Mouse (Mus musculus) gastrocnemius, postnatal 14 days (tissue): ENCODE measurements at regions not wholly inside any gene's neighbourhood (a gene's known extent, or its start where the extent isn't known, plus 50 kb on each side); places are given as distances from the start of the nearest gene placed in this dataset.

ENCODE experiments used
- DNase-seq: peaks from one replicate; pipeline ENCODE4 v3.0.0; 2021; ENCODE audit warnings: mixed read lengths
- intact Hi-C: fragments of 180-260 bp; cut with DNase I; formaldehyde crosslinking; loops from one replicate; pipeline ENCODE4 v1.15.1; 2025; ENCODE audit warnings: low total_unique reads

DNA sequence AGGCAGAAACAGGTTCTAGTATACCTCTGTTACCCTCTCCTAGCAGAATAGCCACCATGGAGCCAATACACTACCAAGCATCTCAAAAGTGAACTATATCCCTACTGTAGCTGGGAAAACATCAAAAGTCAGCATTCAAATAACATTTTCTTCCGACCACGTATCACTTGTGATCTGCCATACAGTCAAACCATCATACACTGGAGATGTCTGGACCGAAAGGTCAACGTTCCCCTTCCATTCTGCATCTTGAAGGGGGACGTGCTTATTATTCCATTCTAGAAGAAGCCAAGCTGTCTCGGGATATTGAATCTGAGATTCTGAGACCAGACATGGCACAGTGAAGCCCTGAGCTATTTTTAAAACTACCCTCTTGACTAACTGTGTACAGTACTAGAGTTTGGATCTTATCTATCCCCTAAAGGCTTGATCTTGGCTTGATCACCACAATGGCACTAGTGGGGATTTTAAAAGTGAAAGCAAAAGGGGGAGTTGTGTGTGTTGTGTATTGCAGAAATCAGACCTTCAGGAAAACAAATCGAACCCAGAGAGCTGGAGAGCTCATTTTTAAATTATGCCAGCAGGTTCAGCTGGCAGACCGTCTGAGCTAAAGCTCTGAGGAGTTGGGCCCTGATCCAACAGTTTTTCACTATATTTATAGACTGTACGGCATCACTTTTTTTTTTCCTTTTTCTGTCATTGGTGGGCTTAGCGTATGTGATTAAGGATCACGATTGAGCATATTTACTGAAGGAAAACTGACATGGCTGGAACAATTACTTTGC is 218.6 kb upstream of the Hs6st1 start:
- intact Hi-C loops = no loop called here
- DNase-seq = no peak

DNA sequence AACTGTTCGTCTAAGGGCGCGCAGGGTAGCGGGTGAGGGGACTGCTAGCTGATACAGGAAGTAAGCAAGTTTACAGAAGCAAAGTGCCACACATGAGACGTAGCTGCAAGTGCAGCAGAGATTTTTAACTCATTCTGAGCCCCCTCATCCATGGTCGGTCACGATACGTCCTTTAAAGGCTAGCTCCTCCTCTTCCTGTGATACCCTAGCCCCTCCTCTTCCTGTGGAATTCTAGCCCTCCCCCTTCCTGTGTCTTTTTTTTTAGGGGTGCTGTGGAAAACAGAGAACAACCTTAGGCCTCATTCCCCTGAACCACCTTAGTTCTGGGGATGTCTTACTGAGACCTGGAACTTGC is 218.0 kb upstream of the Hs6st1 start:
- intact Hi-C loops = no loop called here
- DNase-seq = no peak

GRCm38 (mm10) chr1:35850566-35851085 is 217.6 kb upstream of the Hs6st1 start:
- DNase-seq = no peak
- intact Hi-C loops = no loop called here

DNA sequence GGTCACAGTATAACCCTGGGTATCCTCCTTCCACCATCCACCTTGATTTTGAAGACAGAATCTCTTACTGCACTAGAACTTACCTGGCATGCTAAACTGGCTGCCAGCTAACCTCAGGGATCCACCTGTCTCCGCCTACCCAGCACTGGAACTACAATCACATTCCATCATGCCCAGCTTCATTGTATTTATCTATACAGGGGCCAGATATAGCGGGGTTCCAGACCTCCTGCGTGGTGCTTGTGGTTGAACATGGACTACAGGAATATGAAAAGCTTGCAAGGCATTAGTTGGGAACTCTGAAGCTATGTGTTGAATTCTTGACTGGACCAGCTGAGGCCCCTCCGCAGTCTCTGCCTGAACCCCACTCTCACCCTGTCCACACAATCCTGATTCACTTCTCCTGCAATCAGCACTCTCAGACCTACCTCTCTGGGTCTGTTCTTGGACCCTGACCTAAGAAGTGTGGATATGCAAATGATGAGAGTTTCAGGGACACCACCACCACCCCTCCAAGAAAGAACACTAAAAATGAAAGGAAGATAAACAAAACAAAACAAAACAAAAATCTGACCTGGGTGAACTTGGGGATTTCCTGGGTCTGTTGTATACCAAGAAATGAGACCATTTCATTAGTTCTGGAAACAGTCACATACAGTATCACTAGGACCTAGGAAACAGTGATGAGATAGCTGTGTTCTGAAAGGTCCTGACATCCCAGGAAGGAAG is 216.4 kb upstream of the Hs6st1 start:
- no peak for DNase-seq
- intact Hi-C loops = no loop called here

- intact Hi-C loops = no loop called here
- DNase-seq = no peak
These were observed 215.2 kb upstream of the Hs6st1 start for GRCm38 (mm10) chr1:35853018-35853417.

GRCm38 (mm10) chr1:35855650-35856049 is 212.6 kb upstream of the Hs6st1 start:
- intact Hi-C loops = no loop called here
- no peak for DNase-seq

DNA sequence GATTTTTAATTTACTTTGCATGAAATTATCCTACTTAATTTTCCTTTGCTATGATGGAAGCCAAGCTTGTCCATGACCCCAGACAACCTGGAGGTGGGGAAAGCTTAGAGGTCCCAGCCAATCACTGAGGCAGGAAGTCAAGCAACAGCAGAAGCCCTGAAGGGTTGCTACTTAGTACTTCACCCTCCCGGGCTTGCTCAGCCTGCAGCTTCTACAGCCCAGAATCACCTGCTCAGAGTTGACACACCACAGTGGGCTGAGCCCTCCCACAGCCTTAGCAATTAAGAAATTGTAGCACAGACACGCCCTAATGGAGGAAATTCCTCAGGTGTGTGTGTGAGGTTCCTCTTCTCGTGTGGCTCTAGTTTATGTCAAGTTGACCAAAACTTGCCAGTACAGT is 209.9 kb upstream of the Hs6st1 start:
- intact Hi-C loops = no loop called here

DNA sequence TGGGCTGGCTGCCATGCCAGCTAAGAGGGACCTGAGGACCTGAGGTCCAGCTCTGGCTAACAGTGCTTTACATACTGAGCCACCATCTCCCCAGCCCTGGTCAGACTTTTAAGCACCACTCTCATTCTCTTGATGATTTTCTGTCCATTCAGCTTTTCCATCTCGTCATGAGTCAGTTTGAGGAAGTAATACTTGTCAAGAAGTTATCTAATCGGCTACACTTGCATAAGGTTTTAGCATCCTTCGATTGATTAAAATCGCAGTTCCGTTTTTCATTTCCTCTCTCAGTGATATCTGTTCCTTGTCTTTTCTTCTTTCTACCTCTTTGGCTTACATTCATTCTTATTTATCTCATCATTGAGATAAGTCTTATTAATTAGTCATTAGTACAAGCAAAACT is 207.4 kb upstream of the Hs6st1 start:
- DNase-seq = no peak
- intact Hi-C loops = no loop called here

More for the DNA sequence above, 209.9 kb upstream of the Hs6st1 start:
- DNase-seq = no peak

DNA sequence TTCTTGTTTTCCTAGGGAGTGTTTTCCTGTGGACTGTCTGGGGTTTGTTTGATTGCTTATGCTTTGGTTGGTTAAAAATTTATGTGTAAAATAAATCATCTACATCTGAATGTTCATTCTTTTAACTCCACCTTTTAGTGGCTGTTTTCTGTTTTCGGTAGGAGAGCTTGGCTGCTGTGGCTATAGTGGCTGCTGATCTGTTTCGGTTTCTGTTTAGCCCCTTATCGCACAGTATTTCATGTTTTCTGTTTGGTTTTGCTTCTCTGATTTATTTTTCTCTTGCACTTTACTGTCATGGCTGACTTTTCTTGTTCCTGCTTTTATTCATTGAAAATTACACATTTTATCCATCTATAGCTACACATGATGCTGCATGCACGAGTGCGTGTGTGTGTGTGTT is 206.0 kb upstream of the Hs6st1 start:
- DNase-seq = no peak
- intact Hi-C loops = no loop called here

DNA sequence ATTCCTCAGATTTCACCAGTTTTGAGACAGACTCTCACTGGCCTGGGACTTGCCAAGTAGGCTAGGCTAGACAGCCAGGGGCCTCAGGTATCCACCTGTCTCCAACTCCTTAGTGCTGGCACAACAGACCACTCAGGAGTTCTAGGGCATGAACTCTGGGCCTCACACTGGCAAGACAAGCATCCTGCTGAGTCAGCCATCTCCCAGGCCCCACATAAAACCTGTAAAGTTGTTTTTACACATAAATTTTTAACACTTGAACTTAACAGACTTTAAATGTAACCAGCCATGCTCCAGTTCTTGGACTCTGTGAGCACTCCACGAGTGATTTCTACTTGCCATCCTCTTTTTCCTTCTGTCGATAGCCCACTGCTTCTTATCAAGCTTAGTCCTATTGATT is 205.5 kb upstream of the Hs6st1 start:
- intact Hi-C loops = no loop called here
- DNase-seq = no peak

GRCm38 (mm10) chr1:35864246-35864645 is 204.0 kb upstream of the Hs6st1 start:
- DNase-seq = no peak
- intact Hi-C loops = no loop called here

- DNase-seq = no peak
- intact Hi-C loops = no loop called here
These were observed 202.9 kb upstream of the Hs6st1 start for GRCm38 (mm10) chr1:35865263-35865662.

GRCm38 (mm10) chr1:35866643-35867042 is 201.6 kb upstream of the Hs6st1 start:
- intact Hi-C loops = no loop called here
- DNase-seq = no peak

- intact Hi-C loops = no loop called here
- peak; percentile 65 for DNase-seq
These were observed 198.6 kb upstream of the Hs6st1 start for GRCm38 (mm10) chr1:35869381-35870143.

DNA sequence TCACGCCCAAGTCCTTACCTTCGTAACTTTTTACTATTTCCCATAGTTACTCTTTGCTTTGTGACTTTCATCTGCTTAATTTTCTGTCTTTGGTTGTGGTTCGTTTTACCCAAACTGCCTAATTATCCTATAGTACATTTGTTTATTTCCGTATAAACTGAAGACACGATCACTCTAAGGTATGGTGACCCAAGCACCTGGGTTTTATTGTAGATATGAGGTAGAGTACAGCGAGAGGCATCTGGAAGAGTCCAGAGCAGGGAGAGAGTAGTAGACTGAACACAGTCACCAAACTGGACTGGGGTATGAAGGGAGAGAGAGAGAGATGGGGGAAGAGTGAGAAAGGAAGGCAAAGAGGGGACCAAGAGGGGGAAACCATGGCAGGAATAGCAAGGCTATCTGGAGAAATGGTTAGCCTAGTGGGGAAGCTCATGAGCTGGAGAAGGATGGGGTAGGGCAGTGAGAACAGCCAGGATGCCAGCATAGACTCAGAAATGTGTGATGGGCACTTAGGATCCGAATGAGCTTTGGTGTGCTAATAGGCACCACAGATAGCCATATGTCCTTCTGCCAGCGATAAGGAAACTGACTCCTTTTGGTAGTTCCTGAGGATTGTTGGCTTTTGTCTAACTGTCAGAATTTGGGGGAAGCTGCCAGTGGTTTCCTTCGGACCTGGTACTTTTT is 197.9 kb upstream of the Hs6st1 start:
- DNase-seq = no peak
- intact Hi-C loops = no loop called here

GRCm38 (mm10) chr1:35873038-35873437 is 195.2 kb upstream of the Hs6st1 start:
- intact Hi-C loops = no loop called here
- no peak for DNase-seq

DNA sequence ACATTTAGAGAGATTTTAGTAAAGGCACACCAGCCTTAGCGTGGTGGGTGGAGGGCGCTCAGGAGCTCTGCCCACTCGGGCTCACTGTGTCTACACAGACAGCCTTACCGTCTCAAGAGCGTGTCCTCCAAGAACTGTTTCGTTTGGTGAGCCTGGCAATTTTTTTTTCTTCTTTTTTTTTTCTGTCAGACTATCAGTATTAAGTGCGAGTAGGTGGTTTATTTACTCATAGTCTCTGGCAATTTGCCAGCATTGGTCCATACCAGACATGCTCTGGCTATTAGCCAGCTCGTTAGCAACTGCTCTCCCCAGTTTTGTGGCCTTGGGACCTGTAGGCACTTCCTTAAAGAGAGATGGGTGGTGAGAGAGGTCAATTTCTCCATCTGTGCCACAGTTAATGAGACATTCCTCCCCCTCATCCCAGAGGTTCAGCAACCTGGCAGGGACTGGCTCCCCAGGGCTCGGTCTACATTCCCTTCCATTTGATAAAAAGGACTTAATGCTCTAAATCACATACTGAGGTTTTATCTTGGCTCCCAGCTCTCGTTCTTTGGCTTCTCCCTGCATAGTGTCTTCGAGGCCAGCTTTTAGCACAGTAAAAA is 192.9 kb upstream of the Hs6st1 start:
- DNase-seq = peak; percentile 20
- intact Hi-C loops = no loop called here

DNA sequence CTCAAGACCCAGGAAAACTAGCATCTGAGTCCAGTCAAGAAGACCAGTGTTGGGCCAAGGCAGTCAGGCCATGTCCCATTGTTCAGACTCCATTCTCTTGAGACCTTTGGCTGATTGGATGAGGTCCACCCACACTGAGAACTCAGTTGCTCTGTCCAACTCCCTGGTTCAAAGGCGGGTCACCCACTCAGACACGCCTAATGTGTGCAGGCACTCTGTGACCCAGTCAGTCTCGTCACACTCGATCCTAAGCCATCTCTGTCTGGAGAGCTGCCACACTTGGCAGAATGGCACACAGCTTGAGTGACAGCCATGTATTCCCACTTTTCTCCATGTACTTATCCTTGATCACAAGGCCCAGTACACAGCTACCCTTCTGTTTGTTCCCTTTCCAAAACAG is 189.8 kb upstream of the Hs6st1 start:
- intact Hi-C loops = no loop called here
- DNase-seq = no peak

GRCm38 (mm10) chr1:35879388-35880093 is 188.7 kb upstream of the Hs6st1 start:
- peak; percentile 57 for DNase-seq
- intact Hi-C loops = loop anchor here (10.0 kb wide), 1 partner anchor 185 kb away; the partner anchor contains the start of gene Hs6st1
